Mouse (Mus musculus) intestine, embryonic 14.5 days (tissue): ENCODE results near the gene Lrrc75a. TPM values are rescaled to one million over a fixed set of nuclear protein-coding genes. Genes with fewer than 3 reads are reported as not detected.

Source experiments
- ATAC-seq: fragments of 200-750 bp; cut with Nextera tagmentation; replicated peaks from 2 replicates; pipeline ENCODE4 v1.8.0; 2017; ENCODE audit warnings: low read depth, moderate number of reproducible peaks, moderate TSS enrichment, moderate library complexity; ENCODE audit not compliant: low FRiP score, low TSS enrichment
- DNase-seq: peaks from one replicate; pipeline ENCODE4 v3.0.0-alpha.2; 2018; ENCODE audit warnings: low spot score
- H3K27ac ChIP-seq: fragments of 300-500 bp; sonication (generic); 2 replicates; pipeline ENCODE4 v1.5.1; 2014; ENCODE audit warnings: low read depth, mild to moderate bottlenecking, control low read depth
- H3K27me3 ChIP-seq: fragments of 300-500 bp; sonication (generic); replicated peaks from 2 replicates; pipeline ENCODE4 v1.6.1; 2014; ENCODE audit warnings: low read length, control low read depth; ENCODE audit not compliant: control insufficient read depth, insufficient read depth
- H3K36me3 ChIP-seq: fragments of 300-500 bp; sonication (generic); 2 replicates; pipeline ENCODE4 v1.6.1; 2014; ENCODE audit warnings: low read length, control low read depth; ENCODE audit not compliant: control insufficient read depth, insufficient read depth
- H3K4me1 ChIP-seq: fragments of 300-500 bp; sonication (generic); replicated peaks from 2 replicates; pipeline ENCODE4 v1.6.1; 2014; ENCODE audit warnings: low read length, control low read depth, mixed read lengths; ENCODE audit not compliant: control insufficient read depth, insufficient read depth
- H3K4me2 ChIP-seq: fragments of 300-500 bp; sonication (generic); 2 replicates; pipeline ENCODE4 v1.6.1; 2014; ENCODE audit warnings: low read length
- H3K4me3 ChIP-seq: fragments of 300-500 bp; sonication (generic); 2 replicates; pipeline ENCODE4 v1.5.1; 2014; ENCODE audit warnings: low read depth, low read length, control low read depth, mixed read lengths
- H3K9ac ChIP-seq: fragments of 300-500 bp; sonication (generic); 2 replicates; pipeline ENCODE4 v1.6.1; 2014; ENCODE audit warnings: mild to moderate bottlenecking, low read length
- H3K9me3 ChIP-seq: fragments of 300-500 bp; sonication (generic); 2 replicates; pipeline ENCODE4 v1.6.1; 2016; ENCODE audit warnings: low read length, control low read depth; ENCODE audit not compliant: control insufficient read depth
- WGBS: fragments of 180-500 bp; shearing (Covaris S2); extraction: QIAGEN DNeasy Blood & Tissue Kit; methylation state at CpG from one replicate; pipeline ENCODE4 v1.1.7; 2014; 5-methylcytosine and 5-hydroxymethylcytosine counted together
- polyA plus RNA-seq: library from polyadenylated mRNA; unstranded; fragments of >200 nt; fragmentation: Nextera tagmentation; extraction: Ambion mirVana; gene quantifications from 2 replicates; pipeline ENCODE4 v1.2.1, GENCODE M21; 2014

Gene Lrrc75a
- polyA plus RNA-seq, 1 experiment from 2014 or later: 12.9 TPM

- peaks cover 63% of the 10 kb centered on the region for H3K36me3 ChIP-seq
- no peak overlapping the region for H3K4me3 ChIP-seq
- no peak overlapping the region for H3K27ac ChIP-seq
- H3K4me1 ChIP-seq: peaks cover 17% of the 10 kb centered on the region
- H3K27me3 ChIP-seq: no peaks in the 10 kb centered on the region
- no peak overlapping the region for H3K4me2 ChIP-seq
- ATAC-seq (no peak), DNase-seq (peak; percentile 65)
- H3K9ac ChIP-seq: no peak overlapping the region
- 52% methylated on average over 10 of the region's 10 CpGs for WGBS
- no peaks in the 10 kb centered on the region for H3K9me3 ChIP-seq
Observed at GRCm38 (mm10) chr11:62606299-62607169, 41.8 kb downstream of the Lrrc75a start.

- 0 out of 2 replicates have a peak, but pooled peaks have one; percentile 5 for ATAC-seq
- Histone ChIP-seq H3K9me3 (no peaks in the 10 kb centered on the region), H3K27ac (no peak overlapping the region; the same call in 1 of the 2 replicates), H3K4me3 (peak overlapping the region; percentile 84), H3K4me2 (peak overlapping the region; percentile 80), H3K9ac (peak overlapping the region; percentile 36), H3K4me1 (peaks cover 17% of the 10 kb centered on the region), H3K36me3 (peaks cover 63% of the 10 kb centered on the region), H3K27me3 (no peaks in the 10 kb centered on the region)
- DNase-seq: no peak
- WGBS: 46% methylated on average over 10 of the region's 10 CpGs
Observed at GRCm38 (mm10) chr11:62605619-62606298, 42.6 kb downstream of the Lrrc75a start.

- Histone ChIP-seq H3K36me3 (peaks cover 58% of the 10 kb centered on the region), H3K27me3 (no peaks in the 10 kb centered on the region), H3K9ac (peak overlapping the region; percentile 92), H3K9me3 (no peaks in the 10 kb centered on the region), H3K27ac (peak overlapping the region; percentile 89), H3K4me1 (peaks cover 17% of the 10 kb centered on the region), H3K4me3 (peak overlapping the region; percentile 84), H3K4me2 (peak overlapping the region; percentile 80)
- DNase-seq: no peak
- WGBS: 23% methylated on average over 3 of the region's 3 CpGs
- ATAC-seq: no peak
Observed at GRCm38 (mm10) chr11:62604886-62605618, 43.3 kb downstream of the Lrrc75a start.

- DNase-seq (no peak), ATAC-seq (no peak)
- peaks cover 17% of the 10 kb centered on the region for H3K4me1 ChIP-seq
- WGBS: 15% methylated on average over 5 of the region's 5 CpGs
- H3K4me2 ChIP-seq: peak overlapping the region; percentile 80
- no peaks in the 10 kb centered on the region for H3K9me3 ChIP-seq
- peak overlapping the region; percentile 89 for H3K27ac ChIP-seq
- peak overlapping the region; percentile 84 for H3K4me3 ChIP-seq
- no peaks in the 10 kb centered on the region for H3K27me3 ChIP-seq
- H3K36me3 ChIP-seq: peaks cover 52% of the 10 kb centered on the region
- peak overlapping the region; percentile 92 for H3K9ac ChIP-seq
Observed at GRCm38 (mm10) chr11:62604123-62604706, 44.1 kb downstream of the Lrrc75a start.

- peak; percentile 67 for DNase-seq
- peak overlapping the region; percentile 92 for H3K9ac ChIP-seq
- H3K9me3 ChIP-seq: no peaks in the 10 kb centered on the region
- H3K4me2 ChIP-seq: peak overlapping the region; percentile 80
- H3K4me1 ChIP-seq: peaks cover 17% of the 10 kb centered on the region
- H3K36me3 ChIP-seq: peaks cover 47% of the 10 kb centered on the region
- no peaks in the 10 kb centered on the region for H3K27me3 ChIP-seq
- peak overlapping the region; percentile 84 for H3K4me3 ChIP-seq
- under 1% methylated on average over 13 of the region's 13 CpGs for WGBS
- no peak for ATAC-seq
- peak overlapping the region; percentile 89 for H3K27ac ChIP-seq
Observed at GRCm38 (mm10) chr11:62603312-62604056, 44.8 kb downstream of the Lrrc75a start.

- no peaks in the 10 kb centered on the region for H3K9me3 ChIP-seq
- H3K36me3 ChIP-seq: peaks cover 44% of the 10 kb centered on the region
- peak; percentile 95 for DNase-seq
- peaks cover 17% of the 10 kb centered on the region for H3K4me1 ChIP-seq
- WGBS: 0% methylated on average over 58 of the region's 58 CpGs
- peak; percentile 93 for ATAC-seq
- no peaks in the 10 kb centered on the region for H3K27me3 ChIP-seq
- peak overlapping the region; percentile 92 for H3K9ac ChIP-seq
- peak overlapping the region; percentile 80 for H3K4me2 ChIP-seq
- peak overlapping the region; percentile 84 for H3K4me3 ChIP-seq
- peak overlapping the region; percentile 89 for H3K27ac ChIP-seq
Observed at GRCm38 (mm10) chr11:62602619-62603311, 45.6 kb downstream of the Lrrc75a start.

- Histone ChIP-seq H3K4me2 (peak overlapping the region; percentile 80), H3K27me3 (no peaks in the 10 kb centered on the region), H3K9me3 (no peaks in the 10 kb centered on the region), H3K27ac (peak overlapping the region; percentile 89), H3K4me1 (peaks cover 17% of the 10 kb centered on the region), H3K36me3 (peaks cover 36% of the 10 kb centered on the region), H3K4me3 (peak overlapping the region; percentile 84), H3K9ac (peak overlapping the region; percentile 92)
- ATAC-seq: no peak
- WGBS: 11% methylated on average over 17 of the region's 17 CpGs
- no peak for DNase-seq
Observed at GRCm38 (mm10) chr11:62601732-62602618, 46.3 kb downstream of the Lrrc75a start.
